Mouse (Mus musculus) frontal cortex, adult (tissue): ENCODE results near the gene Gm3147.
"Not testable (repeated sequence)": the region's sequence is repeated elsewhere in the genome, so short reads cannot be mapped to it uniquely, and the experiment has no call there.

Experiments used
- ATAC-seq: cut with Nextera tagmentation; 2 replicates; pipeline ENCODE4 v1.9.2; 2017; ENCODE audit warnings: mild to moderate bottlenecking, moderate library complexity, mixed read lengths; ENCODE audit not compliant: low TSS enrichment

Gene Gm3147

GRCm38 (mm10) chr5:94616242-94616641, at the start of gene Gm3147:
Gene Gm3147 (minus strand): TSS chr5:94616342.
- ATAC-seq = not testable (repeated sequence)

- ATAC-seq = not testable (repeated sequence)
Measured at GRCm38 (mm10) chr5:94648082-94648481, 31.9 kb upstream of the Gm3147 start, which contains the start of gene Gm6205. Gene Gm6205 (plus strand): TSS chr5:94648382.

- not testable (repeated sequence) for ATAC-seq
Measured at GRCm38 (mm10) chr5:94623679-94624078, 7.5 kb upstream of the Gm3147 start, which contains the start of gene Gm6509. Gene Gm6509 (plus strand): TSS chr5:94623979.
